Mouse (Mus musculus) spleen, adult 18-20 months (tissue): ENCODE results near the gene Mecom.
"Not testable (repeated sequence)": the region's sequence is repeated elsewhere in the genome, so short reads cannot be mapped to it uniquely, and the experiment has no call there.

ENCODE experiments used
- DNase-seq, 2 experiments: peaks; one replicate each; pipeline ENCODE4 v3.0.0; 2022; ENCODE audit warnings: mixed read lengths in 2 of 2

The Mecom gene

DNA sequence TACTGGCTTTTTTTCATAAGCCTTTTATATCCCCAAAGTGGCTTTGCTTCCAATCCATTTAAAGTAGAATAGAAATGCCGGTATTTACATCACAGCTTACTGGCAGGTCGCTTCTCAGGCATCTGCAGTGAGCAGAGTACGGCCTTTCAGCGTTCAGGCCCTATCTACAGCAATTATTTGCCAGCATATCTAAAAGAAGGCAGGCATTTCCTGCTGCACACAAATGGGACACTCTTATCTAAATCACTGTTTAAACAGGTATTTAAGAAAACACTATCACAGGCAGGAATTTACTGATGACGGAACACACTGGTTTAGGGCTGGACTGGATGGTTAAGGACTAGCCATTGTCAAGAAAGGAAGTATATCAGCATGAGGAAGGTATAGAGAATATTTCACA is 301.9 kb downstream of the Mecom start:
- DNase-seq: no peak

DNA sequence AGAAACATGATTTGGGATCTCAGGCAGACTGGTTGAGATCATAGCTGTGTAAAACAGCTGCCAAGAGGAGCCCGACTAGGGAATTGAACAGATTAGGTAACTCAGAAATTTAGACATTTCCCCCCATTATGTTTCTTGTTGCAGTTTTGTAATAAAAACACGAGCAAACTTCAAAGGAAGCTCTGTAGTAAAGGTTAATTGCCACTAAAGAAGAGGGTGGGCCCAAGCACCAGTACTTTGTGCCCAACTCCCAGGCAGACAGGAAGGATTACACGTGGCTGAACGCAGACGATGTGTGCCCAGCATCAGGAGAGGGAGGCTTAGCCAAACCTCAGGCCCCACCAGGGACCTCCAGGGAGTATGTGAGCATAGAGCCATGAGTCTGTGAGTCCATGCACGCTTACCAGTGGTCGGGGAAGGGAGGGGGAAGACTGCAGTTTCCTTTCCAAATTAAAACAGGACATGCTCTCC is 303.4 kb downstream of the Mecom start:
- no peak for DNase-seq

- DNase-seq: no peak
Observed at GRCm38 (mm10) chr3:30243776-30244275, 304.0 kb downstream of the Mecom start.

GRCm38 (mm10) chr3:30239416-30239815 is 308.4 kb downstream of the Mecom start:
- DNase-seq: no peak

- no peak for DNase-seq
Observed at GRCm38 (mm10) chr3:30237493-30237892, 310.3 kb downstream of the Mecom start.

GRCm38 (mm10) chr3:30234018-30234417 is 313.8 kb downstream of the Mecom start:
- no peak for DNase-seq

DNA sequence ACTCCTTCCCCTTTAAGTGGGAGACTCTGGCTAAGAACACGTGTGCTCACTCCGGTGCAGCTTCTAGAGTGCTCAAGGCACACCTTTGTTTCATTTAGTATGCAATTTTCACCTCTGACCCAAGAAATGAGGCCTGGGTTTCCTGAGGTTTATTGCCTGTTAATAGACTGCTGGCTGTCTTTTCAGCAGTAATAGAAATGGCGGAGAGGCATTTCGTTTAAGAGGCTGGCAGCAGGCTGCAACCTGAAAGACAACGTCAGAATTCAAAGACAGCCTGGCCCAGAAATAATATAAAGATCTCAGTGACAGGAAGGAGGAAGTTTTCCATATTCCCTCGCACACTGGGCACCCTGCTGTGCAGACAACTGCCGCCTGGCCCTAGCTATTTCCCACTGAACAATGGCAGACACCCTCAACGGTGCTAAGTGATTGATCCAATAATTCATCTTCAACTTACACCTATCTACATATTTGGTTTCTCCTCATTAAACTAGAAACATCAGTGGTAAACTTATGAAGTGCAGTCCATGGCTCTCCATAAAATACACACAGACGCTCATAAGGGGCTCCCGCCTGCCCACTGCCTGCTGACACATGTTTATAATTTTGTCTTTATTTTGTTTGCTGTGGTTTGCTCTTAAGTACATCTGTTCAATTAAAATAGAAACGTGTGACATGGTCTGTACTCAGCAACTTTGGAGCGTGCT is 319.7 kb downstream of the Mecom start:
- DNase-seq: no peak

DNA sequence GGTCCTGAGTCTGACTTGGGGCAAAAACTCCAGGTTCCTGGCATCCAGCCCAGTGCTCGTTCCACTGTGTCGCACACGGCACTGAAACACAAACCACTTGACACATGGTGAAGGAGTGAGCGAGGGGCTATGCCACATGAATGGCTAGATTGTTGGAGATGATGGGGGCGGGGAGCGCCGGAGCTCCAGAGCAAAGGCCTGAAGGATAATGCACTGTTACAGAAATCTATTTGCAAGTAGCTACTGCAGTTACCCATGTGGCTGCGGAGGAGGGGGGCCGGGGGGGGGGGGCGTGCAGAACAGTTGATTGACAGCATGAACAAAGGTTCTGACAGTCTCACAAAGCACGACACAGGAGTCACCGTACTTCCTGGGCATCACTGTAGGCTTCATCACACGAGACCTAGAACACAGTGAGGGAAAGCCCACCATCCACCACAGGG is 320.9 kb downstream of the Mecom start:
- no peak for DNase-seq

GRCm38 (mm10) chr3:30225200-30225599 is 322.6 kb downstream of the Mecom start:
- DNase-seq: not testable (repeated sequence)

DNA sequence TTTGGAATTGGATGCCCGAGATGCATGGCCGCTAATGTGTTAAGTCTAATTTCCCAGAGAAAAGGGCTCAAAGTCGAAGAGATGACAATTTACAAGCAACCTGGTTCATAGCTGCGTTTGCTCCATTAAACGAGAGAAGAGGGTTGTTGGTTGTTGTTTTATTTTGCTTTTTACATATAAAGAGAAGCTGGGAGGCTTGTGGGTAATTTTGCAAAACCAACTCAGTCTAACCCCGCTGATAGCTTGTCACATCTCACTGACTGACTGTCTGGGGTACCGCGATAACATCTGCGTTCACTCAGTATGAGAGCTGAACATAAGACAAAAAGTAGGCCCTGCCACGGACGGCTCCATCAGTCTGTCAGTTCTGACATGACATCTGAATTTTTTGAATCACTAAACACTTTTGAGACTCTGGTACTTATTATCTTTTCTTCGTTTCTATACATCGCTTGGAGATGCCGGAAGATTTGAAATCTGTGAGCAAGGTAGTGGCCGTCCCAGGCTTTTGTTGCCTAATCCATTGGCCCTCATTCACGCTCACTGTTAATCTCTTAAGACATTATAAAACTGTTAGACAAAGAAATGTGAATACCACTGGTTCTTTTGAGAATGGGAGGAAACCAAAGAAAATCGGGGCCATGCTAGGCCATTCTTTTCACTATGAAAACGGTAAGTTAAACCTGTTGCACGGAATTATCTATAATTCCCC is 327.0 kb downstream of the Mecom start:
- DNase-seq: no peak

GRCm38 (mm10) chr3:30219891-30220290 is 327.9 kb downstream of the Mecom start:
- DNase-seq: no peak

DNA sequence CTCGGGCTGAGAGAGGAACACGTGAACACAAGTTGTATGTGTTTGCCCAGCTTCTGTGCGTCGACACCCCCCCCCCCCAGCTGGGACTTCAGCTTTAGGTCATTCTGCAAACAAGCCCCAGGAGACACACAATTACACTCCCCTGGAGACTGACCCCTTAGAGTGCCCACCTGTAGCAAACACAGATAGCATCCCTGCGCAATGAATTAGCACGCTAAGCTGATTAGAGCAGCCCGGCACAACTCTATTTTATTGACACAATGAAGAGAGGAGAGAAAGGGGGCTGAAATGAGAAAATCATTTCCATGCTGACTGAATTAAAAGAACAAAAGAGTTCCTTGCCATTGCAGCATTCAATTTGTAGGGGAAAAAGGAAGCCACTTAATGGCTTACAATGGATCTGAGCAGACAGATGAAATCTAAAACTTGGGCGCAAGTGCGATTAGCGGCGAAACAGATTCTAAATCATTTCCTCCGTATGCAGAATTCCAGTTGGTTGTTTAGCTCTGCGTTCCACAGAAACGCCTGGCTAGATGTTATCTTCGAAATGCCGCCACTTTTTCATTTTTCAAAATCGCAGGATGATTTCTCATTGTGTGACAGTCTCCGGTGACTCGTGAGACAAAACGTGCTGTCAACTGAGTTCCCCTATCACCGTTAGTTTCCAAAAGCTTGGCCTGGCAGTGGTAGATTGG is 328.5 kb downstream of the Mecom start:
- DNase-seq: no peak

- DNase-seq: no peak
Observed at GRCm38 (mm10) chr3:30214607-30215006, 333.2 kb downstream of the Mecom start.

- DNase-seq: no peak
Observed at GRCm38 (mm10) chr3:30213540-30214170, 334.2 kb downstream of the Mecom start.

DNA sequence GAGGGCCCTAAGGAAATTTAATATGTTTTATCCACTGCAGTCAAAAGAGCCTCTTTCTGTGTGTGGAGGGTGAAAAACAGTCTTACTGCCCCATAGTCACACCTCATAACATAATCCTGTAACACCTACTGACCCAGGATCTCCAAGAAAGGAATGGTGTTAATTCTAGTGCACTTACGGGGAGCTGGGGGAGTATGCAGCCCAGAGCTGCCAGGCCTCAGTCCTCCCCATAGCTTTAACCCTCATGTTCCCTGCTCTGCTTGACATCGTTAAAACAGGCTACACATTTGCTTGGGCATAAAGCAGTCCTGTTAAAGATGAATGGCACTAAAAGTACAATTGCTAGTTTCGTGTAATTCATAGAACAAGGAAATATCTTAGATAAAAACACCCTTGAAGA is 335.0 kb downstream of the Mecom start:
- DNase-seq: no peak

GRCm38 (mm10) chr3:30209131-30209530 is 338.7 kb downstream of the Mecom start:
- DNase-seq: no peak

DNA sequence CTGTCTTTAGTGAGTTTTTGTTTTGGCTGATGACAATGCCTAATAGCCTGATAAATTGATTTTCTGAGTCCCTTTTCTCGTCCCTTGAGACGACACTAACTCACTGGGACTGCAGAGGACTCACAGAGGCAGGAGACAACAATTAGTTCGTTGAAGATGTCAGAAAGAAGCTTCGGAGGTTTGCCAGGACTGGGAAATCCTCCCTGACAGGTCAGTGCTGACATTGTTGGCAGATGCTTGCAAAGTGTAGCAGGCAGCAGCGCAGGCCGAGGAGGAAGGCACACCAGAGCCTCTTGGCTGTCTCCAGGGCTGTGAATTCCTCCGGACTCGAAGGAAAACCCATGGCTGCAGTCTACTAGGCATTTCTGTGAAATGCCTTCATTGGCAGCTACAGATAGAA is 339.9 kb downstream of the Mecom start:
- DNase-seq: no peak

DNA sequence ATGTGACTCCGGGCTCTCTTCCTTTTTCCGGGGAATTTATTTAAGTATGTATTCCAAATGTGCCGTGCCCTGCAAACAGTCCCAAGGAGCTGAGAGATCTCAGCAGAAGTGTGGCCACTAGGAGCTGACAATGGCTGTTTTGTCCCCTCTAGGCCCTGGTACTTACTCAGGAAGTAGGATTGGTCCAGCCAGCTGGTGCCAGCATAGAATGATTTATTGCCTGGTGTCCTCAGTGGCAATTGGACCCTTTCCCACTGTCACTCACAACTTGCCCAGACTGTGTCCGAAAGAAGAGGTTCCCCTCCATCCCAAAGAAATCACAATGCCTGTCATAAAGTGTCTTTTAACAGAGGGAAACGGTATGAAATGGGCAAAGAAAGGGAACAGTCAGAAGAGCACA is 340.4 kb downstream of the Mecom start:
- no peak for DNase-seq

- no peak for DNase-seq
Observed at GRCm38 (mm10) chr3:30206123-30206522, 341.7 kb downstream of the Mecom start.

DNA sequence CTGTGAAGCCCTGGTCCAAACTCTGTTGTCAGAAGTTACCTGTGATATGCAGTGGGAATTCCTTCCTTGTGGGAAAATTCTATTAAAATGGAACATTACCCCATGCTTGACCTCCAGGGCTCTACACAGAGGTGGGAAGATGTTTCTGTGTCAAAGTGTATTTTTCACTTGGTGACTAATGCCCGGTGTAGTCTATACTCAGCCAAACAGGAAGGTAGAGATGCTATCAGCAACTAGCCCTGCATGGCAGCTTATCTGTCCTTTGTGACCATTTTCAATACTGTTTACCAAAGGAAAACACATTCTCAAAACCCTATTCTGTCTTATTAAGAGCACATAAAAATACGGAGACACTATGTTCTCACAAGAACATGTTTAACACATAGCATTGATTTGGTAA is 344.0 kb downstream of the Mecom start:
- DNase-seq: no peak

- no peak for DNase-seq
Observed at GRCm38 (mm10) chr3:30198854-30199253, 349.0 kb downstream of the Mecom start.

DNA sequence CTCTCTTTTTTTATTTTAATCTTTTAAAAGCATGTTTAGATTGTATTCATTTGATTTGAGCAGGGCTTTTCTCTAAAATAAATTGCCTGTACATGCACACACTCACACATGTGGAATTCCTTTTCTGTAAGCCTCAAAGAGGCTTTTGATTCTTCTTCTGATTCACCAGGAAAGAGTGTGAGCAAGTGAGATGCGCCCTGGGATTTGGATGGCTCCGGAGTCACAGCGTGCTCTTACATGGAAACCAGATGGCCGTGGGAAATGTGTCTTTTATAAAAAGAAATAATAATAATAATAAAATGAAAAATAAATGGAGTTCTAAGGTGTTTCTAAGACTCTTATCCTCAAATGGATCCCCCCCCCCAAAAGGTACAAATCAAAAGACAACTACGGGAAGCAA is 349.6 kb downstream of the Mecom start:
- DNase-seq: no peak

GRCm38 (mm10) chr3:30195186-30195585 is 352.6 kb downstream of the Mecom start:
- no peak for DNase-seq
